ENCODE assay signal across 8 mouse cellular contexts in the genomic region with DNA sequence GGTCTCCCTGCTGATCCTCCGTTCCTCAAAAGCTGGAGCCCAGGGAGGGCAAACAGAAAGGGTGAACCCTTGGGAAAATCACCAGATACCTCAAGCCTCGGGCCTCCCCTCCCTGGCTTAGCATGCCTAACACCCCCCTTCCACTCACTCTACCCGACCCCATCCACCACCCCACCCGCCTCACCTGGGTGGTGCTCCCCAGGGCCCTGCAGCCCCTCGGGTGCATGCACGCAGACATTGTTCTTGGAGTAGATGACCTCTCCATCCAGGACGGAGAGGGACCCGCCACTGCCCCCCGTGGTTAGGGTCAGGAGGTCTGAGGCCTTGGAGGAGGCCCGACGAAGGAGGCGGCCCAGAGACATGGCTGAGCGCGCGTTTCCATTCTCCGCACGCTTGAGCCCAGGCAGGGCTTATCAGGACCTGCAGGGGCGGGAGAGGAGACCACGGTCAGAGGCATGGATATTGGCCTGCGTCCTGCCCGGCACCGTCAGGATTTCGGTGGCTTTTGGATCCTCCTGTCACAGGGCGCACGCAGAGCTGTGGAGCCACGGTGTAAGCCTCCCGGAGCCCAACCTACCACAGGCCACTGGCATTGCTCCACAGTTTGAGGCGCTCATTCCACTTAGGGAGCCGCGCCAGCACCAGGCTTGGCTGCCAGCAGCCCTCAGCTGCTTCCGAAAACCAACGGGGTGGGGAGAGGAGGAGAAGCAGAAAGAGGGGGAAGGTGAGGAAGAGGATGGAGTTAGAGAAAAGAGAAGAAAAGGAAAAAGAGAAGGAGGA. TPM values are rescaled to one million over a fixed set of nuclear protein-coding genes. Genes with fewer than 3 reads are reported as not detected.
DNase-seq lines count a peak whose midpoint lies in the region; ATAC-seq and TF ChIP-seq lines count a peak whose summit lies in the region.

No protein-coding gene starts in this region.

- no peaks in the 10 kb centered on the region for H3K79me2 ChIP-seq in myocyte (ENCODE audit: control insufficient read depth, insufficient read depth)

- peak overlapping the region; percentile 67 for H3K4me2 ChIP-seq in myocyte (ENCODE audit: low read depth)

- DNase-seq in layer of hippocampus, adult 11-12 months (ENCODE audit: low spot score), result peak; percentile 74
- DNase-seq in layer of hippocampus, adult 9-10 months (ENCODE audit: low spot score), result no peak
- DNase-seq in cerebellum, adult 8-10 months, result peak; percentile 91
- DNase-seq in heart, adult 11 months, result peak; percentile 97
- DNase-seq in layer of hippocampus, postnatal 25 days (ENCODE audit: extremely low spot score in 1 of 2, low spot score in 1 of 2), result peak; percentile 59 to 65
- no peak for DNase-seq in natural killer cell, adult 2 months (ENCODE audit: low spot score in 2 of 2)

- TF ChIP-seq POLR2A in myocyte (IDR thresholded peaks at IDR 0.05; ENCODE audit: insufficient read length, low read depth), result no peak

- no peaks in the 10 kb centered on the region for H3K27me3 ChIP-seq in myocyte (ENCODE audit: control insufficient read depth, insufficient read depth, insufficient read length)

- no peaks in the 10 kb centered on the region for H3K36me3 ChIP-seq in myocyte (ENCODE audit: control insufficient read depth, insufficient read depth)

- no peak for ATAC-seq in erythroid progenitor cell, adult 5-6 weeks (replicated peaks; ENCODE audit: low FRiP score, poor library complexity, severe bottlenecking)

- no peak overlapping the region for H3ac ChIP-seq in myocyte (ENCODE audit: control insufficient read depth, insufficient read length)

- no peak overlapping the region for H3K4me3 ChIP-seq in myocyte

TF ChIP-seq in myocyte, 11 proteins besides CTCF, POLR2A, EP300 and RAD21:
- TF ChIP-seq MYOG (IDR thresholded peaks at IDR 0.05; ENCODE audit: control insufficient read depth in 1 of 3, insufficient read depth in 1 of 3, insufficient read length in 2 of 3, low read depth in 2 of 3) (peak in 2 of 3 experiments; percentile 39 to 79), POLR2AphosphoS2 (IDR thresholded peaks at IDR 0.05; ENCODE audit: insufficient read length, low read depth) (no peak), SRF (IDR thresholded peaks at IDR 0.05; ENCODE audit: control insufficient read depth, insufficient read length, low read depth) (no peak), USF1 (IDR thresholded peaks at IDR 0.05; ENCODE audit: low read depth) (no peak), MAX (IDR thresholded peaks at IDR 0.05; ENCODE audit: low read depth) (no peak), CEBPB (IDR thresholded peaks at IDR 0.05; ENCODE audit: insufficient read depth, poor library complexity, severe bottlenecking) (no peak), MYOD1 (IDR thresholded peaks at IDR 0.05; ENCODE audit: control insufficient read depth in 1 of 3, insufficient read length in 2 of 3, low read depth in 2 of 3) (peak in 2 of 3 experiments; percentile 41 to 47), TCF3 (IDR thresholded peaks at IDR 0.05; ENCODE audit: insufficient read length, low read depth) (no peak), E2F4 (IDR thresholded peaks at IDR 0.05; ENCODE audit: insufficient read depth) (no peak)

RNA-seq across cellular contexts. Expression of gene Tbc1d16, which starts 17.8 kb away (rescaled TPM):
- total RNA-seq in layer of hippocampus, postnatal 25 days (2021), result 10 to 100 TPM; 53.6 to 55.9 TPM
- polyA plus RNA-seq in myocyte (2012; fragmentation: generic; extraction: Trizol), result 8.5 TPM
- 0.84 and 1.1 TPM in 2 replicates for total RNA-seq in erythroid progenitor cell, adult 5-6 weeks (2015; ENCODE audit: low replicate concordance)
- total RNA-seq in erythroid progenitor cell, adult 5-6 weeks (2017; ENCODE audit: low replicate concordance), result 0.26 TPM in 1 of 2 replicates, not detected in the other

RNA-seq across cellular contexts. Expression of gene Ccdc40, which starts 17.9 kb away (rescaled TPM):
- total RNA-seq in layer of hippocampus, postnatal 25 days (2021), result 1 to 10 TPM; 1.5 to 5.5 TPM
- 0.07 TPM for polyA plus RNA-seq in myocyte (2012; fragmentation: generic; extraction: Trizol)
- total RNA-seq in erythroid progenitor cell, adult 5-6 weeks (2015; ENCODE audit: low replicate concordance), result not detected in 2 replicates
- total RNA-seq in erythroid progenitor cell, adult 5-6 weeks (2017; ENCODE audit: low replicate concordance), result 0.13 and 1.9 TPM in 2 replicates

RNA-seq across cellular contexts. Expression of gene Gaa, which starts 57.2 kb away (rescaled TPM):
- 100 to 1,000 TPM; 304 to 308 TPM for total RNA-seq in layer of hippocampus, postnatal 25 days (2021)
- polyA plus RNA-seq in myocyte (2012; fragmentation: generic; extraction: Trizol), result 86.4 TPM
- total RNA-seq in erythroid progenitor cell, adult 5-6 weeks (2015; ENCODE audit: low replicate concordance), result 4.2 and 8.6 TPM in 2 replicates
- 5.6 and 17.9 TPM in 2 replicates for total RNA-seq in erythroid progenitor cell, adult 5-6 weeks (2017; ENCODE audit: low replicate concordance)

Comparison
In these comparisons a context has a peak if more than half of its experiments do, and no peak if none do; other contexts are left out.
1. DNase-seq: peak in layer of hippocampus, adult 11-12 months (single experiment), cerebellum, adult 8-10 months (single experiment), heart, adult 11 months (single experiment) and layer of hippocampus, postnatal 25 days (2 of 2); none in layer of hippocampus, adult 9-10 months (single experiment) and natural killer cell, adult 2 months (0 of 2).
2. RNA of gene Tbc1d16, which starts 17.8 kb away (total RNA-seq): 53.6 to 55.9 TPM in layer of hippocampus, postnatal 25 days; 0.26 to 1.1 TPM in erythroid progenitor cell, adult 5-6 weeks; every median in the first group is over 10 times any median in the second.
3. RNA of gene Gaa, which starts 57.2 kb away (total RNA-seq): 304 to 308 TPM in layer of hippocampus, postnatal 25 days; 4.2 to 17.9 TPM in erythroid progenitor cell, adult 5-6 weeks; every median in the first group is over 10 times any median in the second.